Mouse (Mus musculus): ENCODE data around the gene Iqsec1.
A peak's percentile ranks its signal among the peaks of the same experiment; 100 is the strongest.

The Iqsec1 gene

GRCm38 (mm10) chr6:90887024-90887775 lies 101.3 kb downstream of the Iqsec1 start:
- no peak for DNase-seq

DNA sequence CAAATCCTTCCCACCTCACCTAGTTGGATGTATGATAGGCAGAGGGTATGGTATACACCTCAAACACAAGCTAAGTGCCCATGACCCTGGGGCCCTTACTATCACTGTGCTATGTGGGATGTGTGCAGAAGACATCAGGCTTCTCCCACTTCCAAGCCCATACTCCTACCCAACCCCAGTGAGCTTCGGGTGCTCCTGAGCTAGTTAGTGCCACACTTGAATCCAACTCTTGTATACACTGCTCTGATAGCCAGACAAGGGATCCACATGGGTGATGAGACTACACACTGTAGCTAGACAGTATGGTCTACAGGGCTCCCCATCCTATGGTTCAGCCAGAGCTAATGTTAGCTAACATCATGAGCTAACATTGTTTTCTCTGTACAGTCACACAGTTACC lies 102.9 kb downstream of the Iqsec1 start:
- DNase-seq, result no peak

DNA sequence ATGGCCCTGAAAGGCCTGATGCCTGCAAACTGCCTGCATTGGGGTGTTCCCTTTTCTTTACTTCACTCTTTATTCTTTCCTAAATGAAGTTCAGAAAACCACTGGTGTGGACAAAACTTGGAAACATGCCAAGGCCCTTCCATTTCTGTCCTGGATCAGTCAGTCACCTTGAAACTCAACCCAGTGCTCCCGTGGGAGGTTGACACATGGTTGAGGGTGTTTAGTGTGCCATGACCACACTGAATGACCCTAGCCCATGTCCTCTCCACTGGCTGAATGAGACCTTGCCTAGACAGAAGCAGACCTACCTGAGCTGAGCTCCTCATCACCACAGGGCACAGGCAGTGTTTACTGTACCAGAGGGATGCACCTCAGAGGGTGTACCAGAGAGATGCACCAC lies 103.9 kb downstream of the Iqsec1 start:
- DNase-seq, result no peak

DNA sequence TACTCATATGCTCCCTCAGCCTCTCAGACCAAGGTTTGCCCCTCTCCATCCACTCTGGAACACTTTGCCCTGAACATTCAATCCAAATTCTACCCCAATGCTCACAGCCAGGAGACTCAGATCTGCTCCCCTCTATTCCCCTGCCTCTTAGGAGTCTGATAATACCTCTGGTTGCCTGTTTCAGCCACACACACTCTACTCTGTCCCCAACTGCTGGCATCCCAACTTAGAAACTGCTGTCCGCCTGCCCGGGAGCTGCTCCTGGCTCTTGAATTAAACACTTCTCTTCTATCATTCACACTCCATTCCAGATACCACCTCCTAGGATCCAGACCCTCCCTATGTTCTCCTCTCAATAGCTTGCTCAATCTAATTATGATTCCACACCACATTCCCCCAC lies 107.5 kb downstream of the Iqsec1 start:
- no peak for DNase-seq

- DNase-seq, result no peak
These were observed 108.1 kb downstream of the Iqsec1 start for GRCm38 (mm10) chr6:90880404-90880803.

DNA sequence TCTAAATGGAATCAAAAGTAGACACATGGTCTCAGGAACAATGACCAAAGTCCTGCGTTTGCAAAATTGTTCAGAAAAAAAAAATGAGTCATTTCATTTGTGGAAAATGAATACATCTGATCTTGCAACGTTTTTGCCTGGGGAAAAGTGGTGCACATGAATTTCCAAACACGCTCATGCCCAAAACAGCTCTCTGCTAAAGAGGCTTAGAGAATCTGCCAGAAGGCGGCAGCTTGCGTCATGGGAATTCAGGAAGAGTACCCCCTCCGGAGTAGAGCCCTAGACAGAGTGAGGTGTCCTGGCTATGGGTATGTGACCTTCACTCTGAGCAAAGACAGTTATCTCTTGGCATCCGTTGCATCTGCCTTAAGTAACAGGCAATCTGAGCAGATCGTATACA lies 116.9 kb downstream of the Iqsec1 start:
- no peak for DNase-seq

- DNase-seq, result no peak
These were observed 120.5 kb downstream of the Iqsec1 start for GRCm38 (mm10) chr6:90868033-90868432.

DNA sequence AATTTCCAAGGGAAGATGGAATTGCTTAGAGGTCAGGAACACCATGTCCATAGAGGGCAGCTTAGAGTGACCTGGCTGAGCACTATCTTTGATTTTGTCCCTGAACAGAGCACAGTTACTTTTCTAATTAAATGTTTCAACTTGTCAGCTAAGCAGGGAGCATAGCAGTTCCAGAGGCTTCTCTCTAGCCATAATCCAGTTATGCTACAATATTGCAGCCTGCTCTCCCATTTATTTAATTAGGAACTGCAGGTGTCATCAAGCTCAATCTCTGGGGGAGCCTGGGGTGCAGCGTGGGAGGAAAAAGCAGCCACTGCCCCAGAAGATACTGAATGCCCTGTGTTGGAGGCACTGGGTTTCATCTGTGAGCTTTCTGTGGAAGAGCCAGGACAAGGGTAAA lies 127.1 kb downstream of the Iqsec1 start:
- DNase-seq, result no peak

DNA sequence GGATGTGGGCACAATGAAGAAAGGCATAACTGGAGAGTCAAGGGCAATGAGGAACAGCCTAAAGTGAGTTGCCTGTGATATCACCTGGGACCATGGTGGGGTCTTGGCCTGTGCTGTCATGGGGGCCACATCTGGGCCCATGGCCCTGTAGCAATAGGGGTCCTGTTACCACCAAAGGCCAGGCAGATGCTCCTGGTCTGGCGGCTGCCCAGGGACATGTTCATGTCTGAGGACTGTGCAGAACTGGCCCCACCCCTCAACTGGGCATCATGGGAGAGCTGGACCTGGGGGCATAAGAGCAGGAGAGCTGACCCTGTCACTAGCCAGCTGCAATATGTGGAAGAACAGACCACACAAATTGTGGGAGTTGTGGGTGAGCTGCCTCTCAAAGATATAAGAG lies 130.6 kb downstream of the Iqsec1 start:
- DNase-seq, result no peak

- DNase-seq, result peak; percentile 9
These were observed 136.1 kb downstream of the Iqsec1 start for GRCm38 (mm10) chr6:90852360-90852759.

DNA sequence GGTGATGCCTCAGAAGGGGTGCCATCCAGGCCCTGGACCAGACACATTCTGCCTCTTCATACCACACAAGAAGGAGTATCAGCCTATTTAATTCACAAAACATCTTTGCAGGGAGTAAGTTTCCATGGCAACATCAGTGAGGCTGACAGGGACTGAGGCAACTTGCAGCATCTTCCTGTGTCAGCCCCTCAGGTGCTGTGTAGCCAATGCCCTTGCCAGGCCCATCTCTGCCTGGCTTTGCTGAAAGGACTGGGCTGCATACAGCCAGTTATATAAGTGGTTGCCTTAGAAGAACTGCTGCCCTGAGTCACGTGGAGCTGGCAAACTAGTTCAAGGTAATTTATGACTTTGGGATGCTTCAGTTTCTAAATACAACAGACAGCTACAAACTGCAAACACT lies 140.4 kb downstream of the Iqsec1 start:
- no peak for DNase-seq

DNA sequence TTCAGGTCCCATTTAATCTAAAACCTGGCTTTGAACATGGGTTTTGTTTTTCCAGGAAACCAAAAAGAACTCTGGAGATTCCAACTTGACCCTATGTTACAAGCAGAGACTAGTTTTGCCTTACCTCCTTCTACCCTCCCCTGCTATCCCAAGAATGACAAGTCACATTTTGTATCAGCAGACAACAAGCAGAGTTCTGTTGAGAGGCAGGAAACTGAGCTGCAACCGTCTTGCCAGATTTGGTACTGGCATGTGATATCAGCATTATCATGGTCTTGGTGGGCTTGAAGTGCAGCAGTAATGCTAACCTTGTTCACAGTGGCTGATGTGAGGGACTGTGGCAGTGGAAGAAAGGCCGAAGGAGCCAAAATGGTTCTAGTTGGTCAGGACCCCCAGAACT lies 141.0 kb downstream of the Iqsec1 start:
- DNase-seq, result no peak

GRCm38 (mm10) chr6:90839972-90840371 lies 148.5 kb downstream of the Iqsec1 start:
- DNase-seq, result no peak

GRCm38 (mm10) chr6:90836749-90837148 lies 151.7 kb downstream of the Iqsec1 start:
- no peak for DNase-seq

DNA sequence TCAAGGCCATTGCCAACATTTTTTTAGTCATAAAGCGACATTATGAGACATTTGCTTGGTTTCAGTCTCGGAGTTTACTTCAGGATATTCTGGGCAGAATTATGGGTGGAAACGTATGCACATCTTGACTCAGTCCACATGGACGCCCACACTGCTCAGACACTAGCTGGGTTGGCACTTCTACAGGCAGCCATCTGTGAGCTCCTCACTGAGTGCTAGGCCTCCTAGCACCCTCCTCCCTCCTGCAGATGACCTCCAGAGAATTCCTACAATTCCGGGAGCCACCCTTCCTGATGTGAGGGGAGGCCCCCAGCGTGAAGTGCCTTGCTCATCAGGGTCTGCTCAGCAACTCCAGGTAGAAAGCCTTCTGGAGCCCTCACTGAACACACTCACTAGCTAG lies 158.9 kb downstream of the Iqsec1 start:
- no peak for DNase-seq

- DNase-seq, result peak; percentile 18
These were observed 163.4 kb downstream of the Iqsec1 start for GRCm38 (mm10) chr6:90825063-90825462.

DNA sequence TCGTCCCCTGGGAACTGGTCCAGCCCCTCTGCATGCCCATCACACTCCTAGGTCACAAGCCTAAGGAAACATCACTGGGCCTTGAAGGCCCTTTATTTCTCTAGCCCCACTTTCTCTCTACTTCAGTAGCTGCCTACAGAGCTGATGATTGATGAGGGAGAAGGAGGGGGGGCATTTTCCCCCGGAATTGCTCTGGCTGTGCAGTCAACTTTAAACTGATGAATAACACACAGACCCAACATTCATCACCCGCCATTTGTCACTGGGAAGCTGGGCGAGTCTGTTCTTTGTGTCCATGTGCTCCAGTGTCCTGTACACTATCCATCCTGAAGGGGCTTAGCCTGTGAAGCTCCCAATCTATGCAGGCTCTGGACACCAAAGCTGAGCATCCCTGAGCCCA lies 165.2 kb downstream of the Iqsec1 start:
- DNase-seq, result no peak

GRCm38 (mm10) chr6:90821916-90822602 lies 166.4 kb downstream of the Iqsec1 start:
- DNase-seq, result no peak

DNA sequence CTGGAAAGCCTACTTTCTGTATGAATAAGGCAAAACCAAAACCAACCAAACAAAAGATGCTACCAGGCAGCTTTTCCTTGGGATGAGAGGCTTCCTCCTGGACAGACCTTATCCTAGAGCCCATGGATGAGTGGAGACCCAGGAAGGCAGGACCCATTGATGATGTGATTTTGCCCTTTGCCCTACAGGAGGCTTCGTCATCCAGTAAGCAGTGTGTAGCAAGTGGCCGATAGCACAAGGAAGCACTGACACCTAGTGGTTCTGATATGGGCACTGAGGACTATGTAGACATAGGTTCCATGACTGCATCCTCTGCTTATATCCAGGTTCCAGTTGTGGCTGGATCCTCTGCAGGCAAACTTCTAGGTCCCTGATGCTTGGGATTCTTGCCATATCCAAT lies 168.6 kb downstream of the Iqsec1 start:
- no peak for DNase-seq

- peak; percentile 73 for DNase-seq
These were observed 169.5 kb downstream of the Iqsec1 start for GRCm38 (mm10) chr6:90818956-90819355.

DNA sequence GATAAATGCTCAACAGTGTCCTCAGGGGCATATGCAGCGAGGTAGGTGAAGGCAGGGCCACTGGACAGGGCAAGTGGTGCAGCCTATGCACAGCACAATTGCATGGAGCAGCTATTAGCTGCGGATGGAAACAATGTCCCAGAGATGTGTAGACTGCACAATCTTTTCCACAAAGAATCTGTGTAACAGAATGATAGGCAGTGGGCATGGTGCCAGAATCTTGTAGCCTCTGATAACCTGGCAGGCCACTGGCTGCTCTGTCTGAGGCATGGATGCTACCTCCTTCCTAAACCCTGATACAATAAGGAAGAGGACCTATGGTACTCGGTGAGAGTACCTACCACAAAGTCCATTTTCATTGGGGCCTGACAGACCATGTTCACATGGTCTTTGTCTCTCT lies 171.9 kb downstream of the Iqsec1 start:
- DNase-seq, result no peak

DNA sequence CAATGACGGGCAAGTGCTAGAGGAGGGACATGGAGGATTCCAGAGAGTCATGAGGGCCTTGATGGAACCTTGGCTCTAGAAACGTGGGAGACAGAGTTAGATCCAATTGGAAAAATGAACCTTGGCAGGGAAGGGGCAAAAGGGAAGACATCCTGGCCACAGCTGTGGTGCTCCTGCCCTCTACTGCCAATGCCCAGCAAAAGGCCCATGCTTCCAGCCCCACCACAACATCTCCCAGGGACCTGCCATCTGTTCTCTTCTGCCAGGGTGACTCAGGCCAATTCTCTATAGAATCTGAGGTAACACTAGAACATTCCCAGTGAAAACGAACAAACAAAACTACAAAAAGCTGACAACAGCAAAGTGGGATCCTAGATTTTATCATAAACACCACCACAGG lies 173.1 kb downstream of the Iqsec1 start:
- DNase-seq, result no peak

DNA sequence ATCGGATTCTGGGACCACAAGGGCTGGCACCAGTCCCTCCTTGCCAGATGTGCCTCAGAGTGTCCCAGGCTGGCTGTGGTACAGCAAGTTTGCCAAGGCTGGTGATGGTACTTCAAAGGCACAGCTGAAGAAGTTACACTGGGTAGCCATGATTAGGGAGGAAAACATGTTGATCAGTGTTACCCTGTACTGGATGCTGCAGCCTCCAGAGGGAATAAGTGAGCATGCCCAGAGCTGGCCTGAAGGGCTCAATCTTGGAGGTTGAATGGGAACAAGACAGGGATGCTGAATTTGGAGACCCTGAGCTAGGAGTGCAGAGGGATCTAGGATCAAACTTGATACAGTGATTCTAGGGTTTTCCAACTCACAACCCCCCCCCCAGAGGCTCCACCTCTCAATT lies 175.0 kb downstream of the Iqsec1 start:
- no peak for DNase-seq

DNA sequence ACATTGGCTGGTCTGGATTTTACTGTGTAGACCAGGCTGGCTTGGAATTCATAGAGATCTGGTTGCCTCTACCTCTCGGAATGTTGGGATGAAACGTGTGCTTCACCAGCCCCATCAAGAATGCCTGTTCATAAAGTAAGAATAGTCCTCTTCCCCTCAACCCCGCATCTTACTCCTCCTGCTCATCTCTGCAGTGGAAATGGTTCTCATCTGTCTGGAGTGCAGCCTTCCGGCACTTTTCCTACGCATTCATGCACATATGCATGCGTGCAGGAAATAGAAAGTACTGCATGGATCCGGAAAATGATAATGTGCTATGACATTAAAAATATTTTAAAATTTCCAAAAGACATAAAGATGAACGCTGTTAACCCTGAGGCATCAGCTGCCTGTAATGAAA lies 175.9 kb downstream of the Iqsec1 start:
- DNase-seq, result no peak

DNA sequence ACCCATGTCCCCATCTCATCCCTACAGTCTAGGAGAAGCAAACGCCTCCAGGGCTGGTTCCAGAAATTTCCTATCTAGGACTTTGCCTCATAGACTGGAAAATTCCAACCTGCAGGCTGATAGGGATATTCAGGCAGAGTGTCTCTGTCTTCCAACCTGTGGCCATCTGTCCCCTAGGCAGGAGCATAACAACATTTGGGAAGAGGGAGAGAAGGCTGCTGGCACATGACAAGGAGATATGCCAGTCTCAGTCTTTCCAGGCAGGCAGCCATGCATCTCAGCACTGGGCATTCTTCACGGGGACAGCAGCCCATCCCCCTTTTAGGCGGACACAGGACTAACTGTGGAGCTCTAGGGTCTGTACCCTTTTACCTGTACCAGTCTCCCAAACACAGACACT lies 176.4 kb downstream of the Iqsec1 start:
- no peak for DNase-seq
